ENCODE assay signal across 10 mouse cellular contexts in genomic region chr4:54979771-54980472, GRCm38 (mm10). TPM values are rescaled to one million over a fixed set of nuclear protein-coding genes. Genes with fewer than 3 reads are reported as not detected.
DNase-seq lines count a peak whose midpoint lies in the region; ATAC-seq and TF ChIP-seq lines count a peak whose summit lies in the region.
"Had no signal": no experiment of that assay in that cellular context is flagged by ENCODE, and none has a peak within 500 bp of the region (broad histone marks: within the 10 kb centered on the region; RNA-seq: fewer than 3 reads in every experiment).

No protein-coding gene starts in this region.

- no peak overlapping the region for H3K4me2 ChIP-seq in lung, postnatal 0 days (replicated peaks; ENCODE audit: low read depth, low read length)
- no peak overlapping the region for H3K4me2 ChIP-seq in hindbrain, embryonic 11.5 days (replicated peaks; ENCODE audit: low read depth, low read length)
- H3K4me2 ChIP-seq: neural tube, embryonic 12.5 days had no signal

- peaks cover 10% of the 10 kb centered on the region for H3K4me1 ChIP-seq in heart, adult 2 months (ENCODE audit: control insufficient read depth, insufficient read depth, low read length)
- H3K4me1 ChIP-seq in lung, postnatal 0 days (ENCODE audit: insufficient read depth, low read depth, low read length) = no peaks in the 10 kb centered on the region
- no peaks in the 10 kb centered on the region for H3K4me1 ChIP-seq in hindbrain, embryonic 11.5 days (replicated peaks; ENCODE audit: control insufficient read depth, insufficient read depth, low read length)

- TF ChIP-seq POLR2A in brain, embryonic 14.5 days (IDR thresholded peaks at IDR 0.05; ENCODE audit: borderline replicate concordance, extremely low read depth, insufficient read depth, insufficient read length, poor library complexity, severe bottlenecking) = no peak
- no peak for TF ChIP-seq POLR2A in heart, adult 2 months (IDR thresholded peaks at IDR 0.05; ENCODE audit: insufficient read depth, low read depth, low read length)

- no peaks in the 10 kb centered on the region for H3K79me2 ChIP-seq in heart, adult 2 months (replicated peaks; ENCODE audit: control insufficient read depth, insufficient read depth, low read length)

- H3K4me3 ChIP-seq in heart, adult 2 months = no peak overlapping the region
- H3K4me3 ChIP-seq in lung, postnatal 0 days (ENCODE audit: low read depth, low read length) = no peak overlapping the region
- H3K4me3 ChIP-seq in hindbrain, embryonic 11.5 days (ENCODE audit: low read depth, low read length) = no peak overlapping the region
- H3K4me3 ChIP-seq: erythroblast, embryonic 14.5 days; neural tube, embryonic 12.5 days had no signal

- H3K9ac ChIP-seq in heart, adult 2 months (ENCODE audit: low read depth, low read length) = no peak overlapping the region
- no peak overlapping the region for H3K9ac ChIP-seq in lung, postnatal 0 days (replicated peaks; ENCODE audit: low read depth)
- no peak overlapping the region for H3K9ac ChIP-seq in hindbrain, embryonic 11.5 days (ENCODE audit: low read depth, low read length)
- H3K9ac ChIP-seq: neural tube, embryonic 12.5 days had no signal

- peak overlapping the region; percentile 75 for H3K27ac ChIP-seq in heart, adult 2 months
- H3K27ac ChIP-seq in lung, postnatal 0 days (ENCODE audit: low read length) = no peak overlapping the region
- no peak overlapping the region for H3K27ac ChIP-seq in hindbrain, embryonic 11.5 days (ENCODE audit: low read depth, low read length)
- H3K27ac ChIP-seq: neural tube, embryonic 12.5 days had no signal

- peaks cover 11% of the 10 kb centered on the region for H3K36me3 ChIP-seq in heart, adult 2 months (ENCODE audit: control insufficient read depth, insufficient read depth, low read length)
- H3K36me3 ChIP-seq in lung, postnatal 0 days (ENCODE audit: insufficient read depth, low read length) = no peaks in the 10 kb centered on the region
- H3K36me3 ChIP-seq in hindbrain, embryonic 11.5 days (ENCODE audit: control insufficient read depth, insufficient read depth, low read length) = no peaks in the 10 kb centered on the region; the same call in 1 of the 2 replicates

- H3K27me3 ChIP-seq in heart, adult 2 months (ENCODE audit: control insufficient read depth, insufficient read depth, low read length) = no peaks in the 10 kb centered on the region
- no peaks in the 10 kb centered on the region for H3K27me3 ChIP-seq in lung, postnatal 0 days (replicated peaks; ENCODE audit: insufficient read depth, low read length)
- no peaks in the 10 kb centered on the region for H3K27me3 ChIP-seq in hindbrain, embryonic 11.5 days (ENCODE audit: control insufficient read depth, insufficient read depth, low read length)
- H3K27me3 ChIP-seq: neural tube, embryonic 12.5 days had no signal

- intact Hi-C loops in heart, adult 2 months (cut with DNase I) = loop anchor here (2.0 to 5.0 kb wide), 2 partner anchors 21 to 33 kb away; partner anchors contain the start of gene Zfp462

- ATAC-seq in lung, postnatal 0 days = peak; percentile 91
- no peak for ATAC-seq in hindbrain, embryonic 11.5 days (ENCODE audit: low FRiP score)

- TF ChIP-seq EP300 in heart, adult 2 months (IDR thresholded peaks at IDR 0.05; ENCODE audit: insufficient read depth, low read depth, low read length) = peak; percentile 77; the same call in 1 of the 2 replicates
- peak; percentile 87 for TF ChIP-seq EP300 in lung, postnatal 0 days (IDR thresholded peaks at IDR 0.05)

- TF ChIP-seq CTCF in brain, embryonic 14.5 days (IDR thresholded peaks at IDR 0.05; ENCODE audit: borderline replicate concordance, extremely low read depth, insufficient read depth, insufficient read length) = no peak
- no peak for TF ChIP-seq CTCF in heart, adult 2 months (IDR thresholded peaks at IDR 0.05)
- no peak for TF ChIP-seq CTCF in lung, postnatal 0 days (IDR thresholded peaks at IDR 0.05)

- DNase-seq in cerebellum, postnatal 25 days = peak; percentile 38 to 68
- DNase-seq in cerebellum, adult 9-10 months = no peak
- DNase-seq in brain, embryonic 14.5 days (ENCODE audit: low read depth) = peak; percentile 36
- peak; percentile 72 to 81 for DNase-seq in heart, adult 2 months
- DNase-seq in lung, postnatal 0 days (ENCODE audit: low spot score) = peak; percentile 83
- no peak for DNase-seq in cerebellum, adult 8-10 months
- DNase-seq in hindbrain, embryonic 11.5 days (ENCODE audit: low spot score) = no peak
- no peak for DNase-seq in thymus, postnatal 10 days (ENCODE audit: low spot score in 2 of 2)

- H3K9me3 ChIP-seq in lung, postnatal 0 days (ENCODE audit: low read length) = no peaks in the 10 kb centered on the region
- H3K9me3 ChIP-seq in hindbrain, embryonic 11.5 days (ENCODE audit: control insufficient read depth, low read length) = no peaks in the 10 kb centered on the region
- H3K9me3 ChIP-seq: neural tube, embryonic 12.5 days had no signal

- WGBS in heart, adult 2 months = 18% methylated on average over 13 of the region's 13 CpGs
- WGBS in lung, postnatal 0 days = 47% methylated on average over 13 of the region's 13 CpGs
- WGBS in hindbrain, embryonic 11.5 days = 85% methylated on average over 13 of the region's 13 CpGs

RNA-seq across cellular contexts. Expression of gene Zfp462, which starts 35.1 kb away (rescaled TPM):
- polyA plus RNA-seq in brain, embryonic 14.5 days (2012; rRNA removed) = 76.3 and 93.8 TPM in 2 replicates
- 1 to 10 TPM; 7.5 to 7.6 TPM for total RNA-seq in heart, adult 2 months (2021)
- polyA plus RNA-seq in heart, adult 2 months (2012; rRNA removed) = 5.0 and 5.4 TPM in 2 replicates
- polyA plus RNA-seq in lung, postnatal 0 days (2015; fragmentation: Nextera tagmentation; extraction: Ambion mirVana) = 1.5 and 1.8 TPM in 2 replicates
- 22.8 and 34.8 TPM in 2 replicates for polyA plus RNA-seq in hindbrain, embryonic 11.5 days (2014; fragmentation: Nextera tagmentation; extraction: Ambion mirVana)
- polyA plus RNA-seq: erythroblast, embryonic 14.5 days had no signal

Comparison
In these comparisons a context has a peak if more than half of its experiments do, and no peak if none do; other contexts are left out.
1. DNase-seq: peak in cerebellum, postnatal 25 days (2 of 2), brain, embryonic 14.5 days (single experiment), heart, adult 2 months (2 of 2) and lung, postnatal 0 days (single experiment); none in cerebellum, adult 9-10 months (single experiment), cerebellum, adult 8-10 months (single experiment), hindbrain, embryonic 11.5 days (single experiment) and thymus, postnatal 10 days (0 of 2).